Mouse (Mus musculus) testis, adult 2 months (tissue): ENCODE results near the gene Gm36028.

Experiments
- CTCF ChIP-seq: fragments of 200-500 bp; IDR thresholded peaks from 2 replicates; pipeline ENCODE4 v1.5.1; 2012; ENCODE audit warnings: low read depth, mild to moderate bottlenecking, inconsistent platforms, low read length, moderate library complexity; ENCODE audit not compliant: control insufficient read depth, insufficient read depth, insufficient replicate concordance
- POLR2A ChIP-seq: fragments of 200-500 bp; IDR thresholded peaks from 2 replicates; pipeline ENCODE4 v1.6.1; 2012; ENCODE audit warnings: low read depth, mild to moderate bottlenecking, inconsistent platforms, low read length, moderate library complexity; ENCODE audit not compliant: control insufficient read depth

DNA sequence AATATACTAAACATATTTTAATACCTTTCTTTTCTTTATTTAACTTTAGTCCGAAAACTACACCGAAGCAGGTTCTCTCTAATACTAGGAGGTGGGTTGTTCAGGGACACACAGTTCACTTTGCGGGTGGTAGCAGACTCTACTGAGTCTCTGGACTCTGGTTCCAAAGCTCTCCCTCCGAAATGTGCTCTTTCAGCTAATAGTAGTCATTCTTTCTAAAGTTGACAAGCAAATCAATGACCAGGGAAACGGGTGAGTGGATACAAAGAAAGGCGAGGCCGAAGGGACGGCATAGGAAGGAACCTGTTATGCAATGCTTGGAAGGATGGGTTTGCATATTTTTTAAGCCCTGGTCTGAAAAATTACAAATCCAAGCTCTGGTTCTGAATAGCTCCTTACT lies 3.5 kb downstream of the Gm36028 start:
- TF ChIP-seq POLR2A (no peak), CTCF (no peak)
